Mouse (Mus musculus) mouse embryonic stem cell (cell line): ENCODE measurements around the gene Ankrd13a.

ENCODE experiments used
- in situ Hi-C, 2 experiments: fragments of 300-500 bp; cut with MboI; formaldehyde crosslinking; loops; 1 replicate in 1 of 2; 3 replicates in 1 of 2; pipeline ENCODE4 v1.14.3; 2019 to 2020; ENCODE audit warnings: low sequenced_read_pairs in 2 of 2, low pct_unique_long_range_greater_than_20kb in 1 of 2, mixed read lengths in 1 of 2; ENCODE audit not compliant: unreplicated experiment in 1 of 2

Gene Ankrd13a

GRCm38 (mm10) chr5:114774403-114775051 is at the start of gene Ankrd13a:
Gene Ankrd13a (plus strand): TSS chr5:114774677.
- in situ Hi-C loops = no loop called here

GRCm38 (mm10) chr5:114728160-114728559 is 46.3 kb upstream of the Ankrd13a start:
- in situ Hi-C loops = no loop called here

- in situ Hi-C loops = no loop called here
These were observed 44.3 kb upstream of the Ankrd13a start for GRCm38 (mm10) chr5:114730129-114730528.

GRCm38 (mm10) chr5:114731498-114731897 is 43.0 kb upstream of the Ankrd13a start:
- in situ Hi-C loops = no loop called here

DNA sequence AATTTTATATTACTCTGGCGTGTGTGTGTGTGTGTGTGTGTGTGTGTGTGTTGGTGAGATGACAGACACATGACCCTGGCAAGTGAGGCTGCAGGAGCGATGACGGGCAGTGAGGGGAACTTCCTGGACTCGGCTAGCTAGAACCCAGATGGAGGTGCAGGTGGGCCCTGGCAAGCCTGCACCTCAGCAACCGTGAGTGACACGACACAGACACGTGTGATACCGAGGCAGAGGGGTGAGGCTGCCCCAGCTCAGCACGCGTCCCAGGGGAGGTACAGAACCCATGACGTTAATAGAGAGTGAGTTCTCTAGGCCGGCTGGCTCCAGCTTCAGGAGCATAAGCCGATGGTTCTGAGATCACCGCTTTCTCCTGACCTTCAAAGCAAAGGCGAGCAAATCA is 42.5 kb upstream of the Ankrd13a start:
- in situ Hi-C loops = no loop called here

- in situ Hi-C loops = no loop called here
These were observed 40.9 kb upstream of the Ankrd13a start for GRCm38 (mm10) chr5:114733606-114734005.

DNA sequence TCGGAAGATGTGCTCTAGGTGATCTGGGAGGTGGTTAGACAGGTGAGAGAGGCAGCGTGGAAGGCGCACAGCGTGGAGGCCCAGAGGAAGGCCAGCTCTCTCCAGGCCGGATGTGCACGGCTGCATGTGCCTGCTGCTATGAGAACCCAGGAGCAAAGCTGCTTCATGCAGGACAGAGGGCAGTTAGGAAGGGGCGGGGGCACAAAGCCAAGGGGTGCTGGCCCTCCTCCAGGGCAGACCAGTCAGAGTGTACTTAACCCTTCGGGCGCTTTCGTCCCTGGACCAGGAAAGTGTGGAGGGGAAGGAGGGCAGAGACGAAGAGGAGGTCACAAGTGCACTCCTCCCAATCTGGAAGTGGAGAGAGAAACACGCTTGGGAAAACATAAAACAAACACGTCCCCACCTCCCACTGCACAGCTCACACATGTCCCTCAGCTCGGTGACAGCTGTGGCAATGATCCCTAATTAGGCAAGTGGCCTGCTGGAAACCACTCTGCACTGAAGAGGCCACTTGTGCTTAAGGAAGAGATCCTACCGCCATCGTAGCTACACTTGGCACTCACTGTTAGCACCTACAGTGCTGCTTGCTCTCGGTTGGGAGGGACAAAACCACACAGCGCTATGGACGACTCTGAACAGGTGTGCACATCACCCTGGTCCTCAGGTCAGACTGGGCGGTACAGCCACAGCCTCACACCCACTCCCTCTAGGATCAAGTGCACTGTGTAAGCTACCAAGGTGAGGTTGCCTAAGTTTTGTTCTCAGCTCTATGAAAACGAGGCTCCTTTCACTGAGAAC is 37.2 kb upstream of the Ankrd13a start:
- in situ Hi-C loops = no loop called here

GRCm38 (mm10) chr5:114738707-114739241 is 35.7 kb upstream of the Ankrd13a start:
- in situ Hi-C loops = no loop called here

DNA sequence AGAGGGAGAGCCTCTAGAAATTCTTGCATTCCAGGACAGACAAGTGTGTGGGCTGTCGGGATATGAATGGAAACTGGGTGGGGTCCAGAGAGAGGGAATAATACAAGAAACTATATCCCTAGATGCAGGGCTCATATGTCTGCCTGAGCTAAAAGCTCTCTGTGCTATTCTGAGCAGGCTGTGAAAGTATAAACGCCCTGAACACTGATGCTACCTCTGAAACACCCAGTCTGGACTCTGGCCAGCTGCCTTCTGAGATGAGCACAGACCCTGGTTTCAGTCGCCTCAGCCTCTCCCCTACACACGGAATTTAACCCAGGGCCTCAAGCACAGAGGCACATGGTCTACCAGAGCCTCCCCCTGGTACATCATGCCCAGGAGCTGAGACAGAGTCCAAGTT is 33.9 kb upstream of the Ankrd13a start:
- in situ Hi-C loops = no loop called here

GRCm38 (mm10) chr5:114742572-114742971 is 31.9 kb upstream of the Ankrd13a start:
- in situ Hi-C loops = no loop called here

DNA sequence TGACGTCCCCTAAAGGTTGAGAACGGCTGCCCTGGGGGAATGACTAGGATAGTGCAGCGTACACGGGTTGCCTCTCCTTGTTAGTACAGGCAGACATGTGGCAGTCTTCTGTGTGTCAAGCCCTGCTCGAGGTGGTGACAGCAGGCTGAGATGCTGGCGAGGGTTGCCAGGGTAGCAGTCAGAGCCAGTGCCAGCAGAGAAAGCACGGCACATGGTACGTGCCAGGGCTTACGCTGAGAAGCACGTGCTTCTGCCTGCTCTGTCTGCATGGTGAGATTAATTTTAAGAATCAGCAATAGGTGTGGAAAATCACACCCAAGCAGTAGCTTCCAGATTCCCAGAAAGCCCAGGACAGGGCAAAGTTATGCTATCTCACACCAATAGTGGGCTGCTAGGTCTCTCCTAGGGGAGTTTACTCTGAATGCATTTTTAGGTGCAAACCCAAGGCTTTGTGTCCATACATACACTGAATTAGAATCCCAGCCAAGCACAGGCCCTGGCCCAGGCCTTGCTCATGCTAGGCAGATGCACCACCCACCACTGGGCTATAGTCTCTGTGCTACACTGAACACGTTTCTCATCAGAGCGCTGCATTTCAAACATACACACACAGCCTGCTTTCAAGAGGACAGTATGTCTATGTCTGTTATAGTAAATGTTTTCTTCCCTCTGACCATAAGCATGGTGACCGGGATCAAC is 31.3 kb upstream of the Ankrd13a start:
- in situ Hi-C loops = no loop called here

GRCm38 (mm10) chr5:114743697-114744090 is 30.8 kb upstream of the Ankrd13a start:
- in situ Hi-C loops = no loop called here

- in situ Hi-C loops = no loop called here
These were observed 28.9 kb upstream of the Ankrd13a start for GRCm38 (mm10) chr5:114745581-114745980.

GRCm38 (mm10) chr5:114746886-114747285 is 27.6 kb upstream of the Ankrd13a start:
- in situ Hi-C loops = no loop called here

DNA sequence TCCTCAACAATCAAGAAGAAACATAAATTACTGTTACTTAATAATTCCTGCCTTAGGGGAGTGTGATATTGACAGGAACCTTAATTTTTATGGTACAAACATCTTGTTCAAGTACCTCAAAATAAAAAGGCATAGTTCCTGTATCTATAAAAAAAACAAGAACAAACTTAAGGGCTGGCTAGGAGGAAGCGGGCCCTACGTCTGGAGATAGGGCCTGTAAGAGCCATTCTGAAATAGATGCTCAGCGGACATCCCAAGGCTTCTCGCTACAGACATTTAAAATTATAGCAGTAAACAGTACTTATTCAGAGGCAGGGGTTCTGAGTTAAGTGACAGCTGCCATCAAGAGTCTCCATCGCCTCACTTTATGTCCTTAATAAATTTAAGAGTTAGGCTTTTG is 27.0 kb upstream of the Ankrd13a start:
- in situ Hi-C loops = no loop called here

GRCm38 (mm10) chr5:114750325-114750724 is 24.2 kb upstream of the Ankrd13a start:
- in situ Hi-C loops = no loop called here

- in situ Hi-C loops = no loop called here
These were observed 22.1 kb upstream of the Ankrd13a start for GRCm38 (mm10) chr5:114752397-114752796.

- in situ Hi-C loops = no loop called here
These were observed 21.1 kb upstream of the Ankrd13a start for GRCm38 (mm10) chr5:114753384-114753783.

- in situ Hi-C loops = no loop called here
These were observed 14.9 kb upstream of the Ankrd13a start for GRCm38 (mm10) chr5:114759536-114760090.
